Mouse (Mus musculus) stomach, embryonic 14.5 days (tissue): ENCODE results near the gene Lhfpl5. TPM values are rescaled to one million over a fixed set of nuclear protein-coding genes. Genes with fewer than 3 reads are reported as not detected.

Source experiments
- ATAC-seq: fragments of 200-750 bp; cut with Nextera tagmentation; 2 replicates; pipeline ENCODE4 v1.8.0; 2017; ENCODE audit warnings: low read depth, moderate TSS enrichment; ENCODE audit not compliant: insufficient number of reproducible peaks, insufficient read depth, low FRiP score
- H3K27ac ChIP-seq: fragments of 300-500 bp; sonication (generic); 2 replicates; pipeline ENCODE4 v1.5.1; 2014; ENCODE audit warnings: mild to moderate bottlenecking, low read length, moderate library complexity, mixed read lengths
- H3K27me3 ChIP-seq: fragments of 300-500 bp; sonication (generic); 2 replicates; pipeline ENCODE4 v1.6.1; 2014; ENCODE audit warnings: low read length, control low read depth, mixed read lengths; ENCODE audit not compliant: control insufficient read depth, insufficient read depth
- H3K36me3 ChIP-seq: fragments of 300-500 bp; sonication (generic); 2 replicates; pipeline ENCODE4 v1.6.1; 2014; ENCODE audit warnings: mild to moderate bottlenecking, control low read depth, low read length, moderate library complexity, mixed read lengths; ENCODE audit not compliant: control insufficient read depth, insufficient read depth
- H3K4me1 ChIP-seq: fragments of 300-500 bp; sonication (generic); 2 replicates; pipeline ENCODE4 v1.6.1; 2014; ENCODE audit warnings: low read length, control low read depth, mixed read lengths; ENCODE audit not compliant: control insufficient read depth, insufficient read depth
- H3K4me2 ChIP-seq: fragments of 300-500 bp; sonication (generic); replicated peaks from 2 replicates; pipeline ENCODE4 v1.6.1; 2014; ENCODE audit warnings: low read depth, low read length, control low read depth
- H3K4me3 ChIP-seq: fragments of 300-500 bp; sonication (generic); 2 replicates; pipeline ENCODE4 v1.5.1; 2014; ENCODE audit warnings: low read depth, low read length, control low read depth
- H3K9ac ChIP-seq: fragments of 300-500 bp; sonication (generic); replicated peaks from 2 replicates; pipeline ENCODE4 v1.6.1; 2014; ENCODE audit warnings: low read depth, mild to moderate bottlenecking, control low read depth, low read length, moderate library complexity, mixed read lengths
- H3K9me3 ChIP-seq: fragments of 300-500 bp; sonication (generic); 2 replicates; pipeline ENCODE4 v1.6.1; 2016; ENCODE audit warnings: low read depth, low read length, control low read depth; ENCODE audit not compliant: control insufficient read depth
- WGBS: fragments of 180-500 bp; shearing (Covaris S2); extraction: QIAGEN DNeasy Blood & Tissue Kit; methylation state at CpG from one replicate; pipeline ENCODE4 v1.1.7; 2014; 5-methylcytosine and 5-hydroxymethylcytosine counted together
- polyA plus RNA-seq: library from polyadenylated mRNA; unstranded; fragments of >200 nt; fragmentation: Nextera tagmentation; extraction: Ambion mirVana; gene quantifications from 2 replicates; pipeline ENCODE4 v1.2.1, GENCODE M21; 2014

Gene Lhfpl5
- polyA plus RNA-seq, 1 experiment from 2014 or later: 1.5 TPM

- H3K4me3 ChIP-seq: no peak overlapping the region
- peaks cover 36% of the 10 kb centered on the region for H3K36me3 ChIP-seq
- WGBS: 91% methylated on average over 3 of the region's 3 CpGs
- H3K27ac ChIP-seq: no peak overlapping the region
- H3K4me1 ChIP-seq: no peaks in the 10 kb centered on the region
- H3K4me2 ChIP-seq: no peak overlapping the region
- no peaks in the 10 kb centered on the region for H3K27me3 ChIP-seq
- no peaks in the 10 kb centered on the region for H3K9me3 ChIP-seq
- no peak for ATAC-seq
- H3K9ac ChIP-seq: no peak overlapping the region
These were observed 11.1 kb downstream of the Lhfpl5 start for GRCm38 (mm10) chr17:28586509-28586908.

GRCm38 (mm10) chr17:28588591-28588990, 13.2 kb downstream of the Lhfpl5 start:
- Histone ChIP-seq H3K4me3 (no peak overlapping the region), H3K4me2 (no peak overlapping the region), H3K9ac (no peak overlapping the region), H3K36me3 (peaks cover 57% of the 10 kb centered on the region), H3K9me3 (no peaks in the 10 kb centered on the region), H3K27me3 (no peaks in the 10 kb centered on the region), H3K4me1 (no peaks in the 10 kb centered on the region), H3K27ac (no peak overlapping the region)
- ATAC-seq: no peak
- WGBS: 78% methylated on average over 2 of the region's 2 CpGs

GRCm38 (mm10) chr17:28590596-28590995, 15.2 kb downstream of the Lhfpl5 start:
- no peak overlapping the region for H3K4me2 ChIP-seq
- H3K9ac ChIP-seq: no peak overlapping the region
- no peaks in the 10 kb centered on the region for H3K4me1 ChIP-seq
- H3K27ac ChIP-seq: no peak overlapping the region
- no peak overlapping the region for H3K4me3 ChIP-seq
- H3K27me3 ChIP-seq: no peaks in the 10 kb centered on the region
- ATAC-seq: no peak
- WGBS: 75% methylated on average over 3 of the region's 3 CpGs
- H3K9me3 ChIP-seq: no peaks in the 10 kb centered on the region
- peaks cover 62% of the 10 kb centered on the region for H3K36me3 ChIP-seq

GRCm38 (mm10) chr17:28591476-28591875, 16.0 kb downstream of the Lhfpl5 start:
- WGBS: 92% methylated on average over 5 of the region's 5 CpGs
- H3K9ac ChIP-seq: no peak overlapping the region
- H3K4me2 ChIP-seq: no peak overlapping the region
- H3K36me3 ChIP-seq: peaks cover 71% of the 10 kb centered on the region
- H3K9me3 ChIP-seq: no peaks in the 10 kb centered on the region
- ATAC-seq: no peak
- H3K4me3 ChIP-seq: no peak overlapping the region
- no peak overlapping the region for H3K27ac ChIP-seq
- no peaks in the 10 kb centered on the region for H3K4me1 ChIP-seq
- no peaks in the 10 kb centered on the region for H3K27me3 ChIP-seq

GRCm38 (mm10) chr17:28592998-28593397, 17.6 kb downstream of the Lhfpl5 start:
- Histone ChIP-seq H3K9ac (no peak overlapping the region), H3K4me3 (no peak overlapping the region), H3K27me3 (no peaks in the 10 kb centered on the region), H3K4me2 (no peak overlapping the region), H3K27ac (no peak overlapping the region), H3K36me3 (peaks cover 79% of the 10 kb centered on the region), H3K9me3 (no peaks in the 10 kb centered on the region), H3K4me1 (no peaks in the 10 kb centered on the region)
- peak; percentile 37; the same call in 1 of the 2 replicates for ATAC-seq
- 17% methylated on average over 4 of the region's 4 CpGs for WGBS

GRCm38 (mm10) chr17:28593965-28594364, 18.5 kb downstream of the Lhfpl5 start:
- H3K27me3 ChIP-seq: no peaks in the 10 kb centered on the region
- 70% methylated on average over 4 of the region's 4 CpGs for WGBS
- no peak overlapping the region for H3K9ac ChIP-seq
- ATAC-seq: no peak
- no peak overlapping the region for H3K4me2 ChIP-seq
- no peaks in the 10 kb centered on the region for H3K9me3 ChIP-seq
- no peak overlapping the region for H3K4me3 ChIP-seq
- H3K4me1 ChIP-seq: no peaks in the 10 kb centered on the region
- H3K27ac ChIP-seq: no peak overlapping the region
- H3K36me3 ChIP-seq: peaks cover 77% of the 10 kb centered on the region

- Histone ChIP-seq H3K9me3 (no peaks in the 10 kb centered on the region), H3K4me3 (no peak overlapping the region), H3K4me2 (no peak overlapping the region), H3K4me1 (no peaks in the 10 kb centered on the region), H3K9ac (no peak overlapping the region), H3K36me3 (peaks cover 80% of the 10 kb centered on the region), H3K27me3 (no peaks in the 10 kb centered on the region), H3K27ac (no peak overlapping the region)
- ATAC-seq: no peak
- WGBS: 90% methylated on average over 5 of the region's 5 CpGs
These were observed 25.3 kb downstream of the Lhfpl5 start for GRCm38 (mm10) chr17:28600780-28601179.

GRCm38 (mm10) chr17:28601557-28602250, 26.3 kb downstream of the Lhfpl5 start:
- Histone ChIP-seq H3K4me2 (no peak overlapping the region), H3K9me3 (no peaks in the 10 kb centered on the region), H3K27ac (no peak overlapping the region), H3K4me1 (no peaks in the 10 kb centered on the region), H3K9ac (no peak overlapping the region), H3K4me3 (no peak overlapping the region), H3K27me3 (no peaks in the 10 kb centered on the region), H3K36me3 (peaks cover 77% of the 10 kb centered on the region)
- ATAC-seq: no peak
- WGBS: 90% methylated on average over 9 of the region's 9 CpGs

GRCm38 (mm10) chr17:28609543-28609942, 34.1 kb downstream of the Lhfpl5 start:
- Histone ChIP-seq H3K4me3 (no peak overlapping the region), H3K4me1 (no peaks in the 10 kb centered on the region), H3K4me2 (no peak overlapping the region), H3K36me3 (peaks cover 27% of the 10 kb centered on the region; the same call in 1 of the 2 replicates), H3K9ac (no peak overlapping the region), H3K27ac (no peak overlapping the region), H3K9me3 (no peaks in the 10 kb centered on the region), H3K27me3 (no peaks in the 10 kb centered on the region)
- 76% methylated on average over 3 of the region's 3 CpGs for WGBS
- ATAC-seq: no peak
